Mouse (Mus musculus) forebrain, embryonic 12.5 days (tissue): Measurements from ENCODE around the gene Rnps1. TPM values are rescaled to one million over a fixed set of nuclear protein-coding genes. Genes with fewer than 3 reads are reported as not detected.
A peak's percentile ranks its signal among the peaks of the same experiment; 100 is the strongest.

Experiments used
- ATAC-seq: fragments of 200-750 bp; cut with Nextera tagmentation; 2 replicates; pipeline ENCODE4 v1.8.0; 2017; ENCODE audit warnings: moderate TSS enrichment; ENCODE audit not compliant: low FRiP score
- H3K27ac ChIP-seq: fragments of 300-500 bp; sonication (generic); 2 replicates; pipeline ENCODE4 v1.5.1; 2016; ENCODE audit warnings: mild to moderate bottlenecking
- H3K27me3 ChIP-seq: fragments of 300-500 bp; sonication (generic); 2 replicates; pipeline ENCODE4 v1.6.1; 2016; ENCODE audit warnings: mild to moderate bottlenecking
- H3K36me3 ChIP-seq: fragments of 300-500 bp; sonication (generic); replicated peaks from 2 replicates; pipeline ENCODE4 v1.6.1; 2016; ENCODE audit warnings: mild to moderate bottlenecking
- H3K4me1 ChIP-seq: fragments of 300-500 bp; sonication (generic); 2 replicates; pipeline ENCODE4 v1.6.1; 2016
- H3K4me2 ChIP-seq: fragments of 300-500 bp; sonication (generic); 2 replicates; pipeline ENCODE4 v1.6.1; 2016; ENCODE audit warnings: mild to moderate bottlenecking, moderate library complexity
- H3K4me3 ChIP-seq: fragments of 300-500 bp; sonication (generic); replicated peaks from 2 replicates; pipeline ENCODE4 v1.5.1; 2016; ENCODE audit warnings: mild to moderate bottlenecking
- H3K9ac ChIP-seq: fragments of 300-500 bp; sonication (generic); 2 replicates; pipeline ENCODE4 v1.6.1; 2016; ENCODE audit warnings: mild to moderate bottlenecking
- H3K9me3 ChIP-seq: fragments of 300-500 bp; sonication (generic); 2 replicates; pipeline ENCODE4 v1.6.1; 2016
- WGBS: fragments of 180-500 bp; shearing (Covaris S2); methylation state at CpG from one replicate; pipeline ENCODE4 v1.1.7; 2016; 5-methylcytosine and 5-hydroxymethylcytosine counted together
- polyA plus RNA-seq: library from polyadenylated mRNA; unstranded; fragments of >200 nt; fragmentation: Nextera tagmentation; extraction: Ambion mirVana; gene quantifications from 2 replicates; pipeline ENCODE4 v1.2.1, GENCODE M21; 2016

Rnps1 gene
- polyA plus RNA-seq, 1 experiment from 2014 or later: 391 TPM

- Histone ChIP-seq H3K36me3 (peaks cover 64% of the 10 kb centered on the region), H3K9me3 (no peaks in the 10 kb centered on the region), H3K4me2 (no peak overlapping the region), H3K27ac (no peak overlapping the region), H3K9ac (no peak overlapping the region), H3K4me3 (no peak overlapping the region), H3K4me1 (no peaks in the 10 kb centered on the region), H3K27me3 (no peaks in the 10 kb centered on the region)
- peak; percentile 39; the same call in 1 of the 2 replicates for ATAC-seq
- 72% methylated on average over 5 of the region's 5 CpGs for WGBS
Observed at GRCm38 (mm10) chr17:24437016-24437415, 22.7 kb downstream of the Rnps1 start.

- H3K9ac ChIP-seq: no peak overlapping the region
Observed at GRCm38 (mm10) chr17:24440377-24440776, 26.0 kb downstream of the Rnps1 start.

GRCm38 (mm10) chr17:24441148-24441547 is 26.8 kb downstream of the Rnps1 start:
- Histone ChIP-seq H3K36me3 (peaks cover 87% of the 10 kb centered on the region), H3K4me3 (no peak overlapping the region), H3K4me2 (no peak overlapping the region), H3K27me3 (no peaks in the 10 kb centered on the region), H3K27ac (no peak overlapping the region), H3K9ac (no peak overlapping the region), H3K4me1 (no peaks in the 10 kb centered on the region), H3K9me3 (no peaks in the 10 kb centered on the region)
- WGBS: 53% methylated on average over 2 of the region's 2 CpGs
- 0 out of 2 replicates have a peak, but pooled peaks have one; percentile 25 for ATAC-seq

More at GRCm38 (mm10) chr17:24440377-24440776, 26.0 kb downstream of the Rnps1 start:
- H3K4me1 ChIP-seq: no peaks in the 10 kb centered on the region
- 90% methylated on average over 8 of the region's 8 CpGs for WGBS
- ATAC-seq: no peak
- H3K27me3 ChIP-seq: no peaks in the 10 kb centered on the region
- peaks cover 86% of the 10 kb centered on the region for H3K36me3 ChIP-seq
- H3K4me2 ChIP-seq: no peak overlapping the region
- no peak overlapping the region for H3K4me3 ChIP-seq
- H3K27ac ChIP-seq: no peak overlapping the region
- H3K9me3 ChIP-seq: no peaks in the 10 kb centered on the region

GRCm38 (mm10) chr17:24442107-24442506 is 27.7 kb downstream of the Rnps1 start:
- no peak for ATAC-seq
- H3K36me3 ChIP-seq: peaks cover 95% of the 10 kb centered on the region

GRCm38 (mm10) chr17:24442632-24443155 is 28.3 kb downstream of the Rnps1 start, which contains the start of gene Dnase1l2:
TSS of gene Dnase1l2 (minus strand) at chr17:24443105.
- Histone ChIP-seq H3K36me3 (peaks cover 97% of the 10 kb centered on the region), H3K4me1 (no peaks in the 10 kb centered on the region), H3K27me3 (no peaks in the 10 kb centered on the region), H3K4me3 (no peak within 1 kb of the TSS), H3K4me2 (no peak within 1 kb of the TSS), H3K27ac (no peak within 1 kb of the TSS), H3K9ac (no peak within 1 kb of the TSS; the same call in 1 of the 2 replicates), H3K9me3 (no peaks in the 10 kb centered on the region)
- WGBS: 79% methylated on average over 7 of the region's 7 CpGs
- ATAC-seq: no peak

More at GRCm38 (mm10) chr17:24442107-24442506, 27.7 kb downstream of the Rnps1 start:
- Histone ChIP-seq H3K4me1 (no peaks in the 10 kb centered on the region), H3K9me3 (no peaks in the 10 kb centered on the region), H3K9ac (no peak overlapping the region), H3K4me3 (no peak overlapping the region), H3K27ac (no peak overlapping the region), H3K27me3 (no peaks in the 10 kb centered on the region), H3K4me2 (no peak overlapping the region)
- 92% methylated on average over 14 of the region's 14 CpGs for WGBS

- WGBS: 88% methylated on average over 4 of the region's 4 CpGs
- no peak overlapping the region for H3K4me3 ChIP-seq
- H3K27ac ChIP-seq: no peak overlapping the region
- no peaks in the 10 kb centered on the region for H3K9me3 ChIP-seq
- ATAC-seq: no peak
- H3K9ac ChIP-seq: no peak overlapping the region; the same call in 1 of the 2 replicates
- H3K27me3 ChIP-seq: no peaks in the 10 kb centered on the region
- no peak overlapping the region for H3K4me2 ChIP-seq
- peaks cover 99% of the 10 kb centered on the region for H3K36me3 ChIP-seq
- no peaks in the 10 kb centered on the region for H3K4me1 ChIP-seq
Observed at GRCm38 (mm10) chr17:24443409-24443808, 29.0 kb downstream of the Rnps1 start.

GRCm38 (mm10) chr17:24446590-24446989 is 32.2 kb downstream of the Rnps1 start:
- Histone ChIP-seq H3K27ac (no peak overlapping the region), H3K9ac (no peak overlapping the region), H3K4me3 (no peak overlapping the region), H3K27me3 (no peaks in the 10 kb centered on the region), H3K36me3 (peaks cover 99% of the 10 kb centered on the region), H3K9me3 (no peaks in the 10 kb centered on the region), H3K4me2 (no peak overlapping the region), H3K4me1 (no peaks in the 10 kb centered on the region)
- WGBS: 90% methylated on average over 8 of the region's 8 CpGs
- ATAC-seq: no peak

GRCm38 (mm10) chr17:24449507-24449906 is 35.1 kb downstream of the Rnps1 start:
- H3K9me3 ChIP-seq: no peaks in the 10 kb centered on the region
- 94% methylated on average over 6 of the region's 6 CpGs for WGBS

GRCm38 (mm10) chr17:24451220-24451619 is 36.9 kb downstream of the Rnps1 start:
- no peak overlapping the region for H3K4me3 ChIP-seq
- 96% methylated on average over 6 of the region's 6 CpGs for WGBS
- H3K36me3 ChIP-seq: peaks cover 56% of the 10 kb centered on the region
- no peak overlapping the region for H3K27ac ChIP-seq
- ATAC-seq: no peak
- no peak overlapping the region for H3K4me2 ChIP-seq
- H3K9me3 ChIP-seq: no peaks in the 10 kb centered on the region
- no peak overlapping the region for H3K9ac ChIP-seq
- H3K27me3 ChIP-seq: no peaks in the 10 kb centered on the region
- peaks cover 19% of the 10 kb centered on the region for H3K4me1 ChIP-seq

More at GRCm38 (mm10) chr17:24449507-24449906, 35.1 kb downstream of the Rnps1 start:
- Histone ChIP-seq H3K4me1 (peaks cover 14% of the 10 kb centered on the region), H3K4me2 (no peak overlapping the region), H3K27ac (no peak overlapping the region), H3K4me3 (no peak overlapping the region), H3K9ac (no peak overlapping the region), H3K27me3 (no peaks in the 10 kb centered on the region), H3K36me3 (peaks cover 73% of the 10 kb centered on the region)
- no peak for ATAC-seq

GRCm38 (mm10) chr17:24453372-24453771 is 39.0 kb downstream of the Rnps1 start:
- H3K4me2 ChIP-seq: peak overlapping the region; percentile 55
- no peak for ATAC-seq
- no peaks in the 10 kb centered on the region for H3K27me3 ChIP-seq
- H3K27ac ChIP-seq: no peak overlapping the region
- no peaks in the 10 kb centered on the region for H3K9me3 ChIP-seq
- peaks cover 19% of the 10 kb centered on the region for H3K4me1 ChIP-seq
- no peak overlapping the region for H3K4me3 ChIP-seq
- WGBS: 86% methylated on average over 2 of the region's 2 CpGs
- peaks cover 35% of the 10 kb centered on the region for H3K36me3 ChIP-seq
- no peak overlapping the region for H3K9ac ChIP-seq

GRCm38 (mm10) chr17:24454218-24454755 is 39.9 kb downstream of the Rnps1 start:
- Histone ChIP-seq H3K9me3 (no peaks in the 10 kb centered on the region), H3K27ac (peak overlapping the region; percentile 90), H3K9ac (peak overlapping the region; percentile 86), H3K4me2 (peak overlapping the region; percentile 55), H3K36me3 (peaks cover 26% of the 10 kb centered on the region), H3K4me3 (peak overlapping the region; percentile 75), H3K4me1 (peaks cover 19% of the 10 kb centered on the region), H3K27me3 (no peaks in the 10 kb centered on the region)
- WGBS: 10% methylated on average over 14 of the region's 14 CpGs
- ATAC-seq: no peak

- Histone ChIP-seq H3K4me2 (peak overlapping the region; percentile 55), H3K4me1 (peaks cover 19% of the 10 kb centered on the region), H3K9me3 (no peaks in the 10 kb centered on the region), H3K4me3 (peak overlapping the region; percentile 75), H3K36me3 (peaks cover 19% of the 10 kb centered on the region), H3K27me3 (no peaks in the 10 kb centered on the region), H3K27ac (peak overlapping the region; percentile 90), H3K9ac (peak overlapping the region; percentile 86)
- ATAC-seq: peak; percentile 94
- WGBS: under 1% methylated on average over 67 of the region's 67 CpGs
Observed at GRCm38 (mm10) chr17:24454756-24455522, 40.6 kb downstream of the Rnps1 start.
